Mouse (Mus musculus) heart, postnatal 25 days (tissue): ENCODE data around the gene Nfil3. TPM values are rescaled to one million over a fixed set of nuclear protein-coding genes. Genes with fewer than 3 reads are reported as not detected.
A peak's percentile ranks its signal among the peaks of the same experiment; 100 is the strongest.

Experiments
- DNase-seq: peaks from one replicate; pipeline ENCODE4 v3.0.0; 2022; ENCODE audit warnings: low spot score
- intact Hi-C: fragments of 180-260 bp; cut with DNase I; formaldehyde crosslinking; loops from one replicate; pipeline ENCODE4 v1.15.1; 2025
- total RNA-seq, 2 experiments: library from RNA; stranded (reverse); gene quantifications; 2 replicates each; pipeline ENCODE4 v1.2.3; 2021

The Nfil3 gene
- total RNA-seq, 2 experiments from 2014 or later, result 13.3 to 36.5 TPM

GRCm38 (mm10) chr13:52986215-52986780 lies 5.4 kb upstream of the Nfil3 start:
- DNase-seq, result no peak
- intact Hi-C loops, result no loop called here

- intact Hi-C loops, result no loop called here
Measured at GRCm38 (mm10) chr13:52985508-52986214, 4.8 kb upstream of the Nfil3 start.

GRCm38 (mm10) chr13:52982703-52983102 lies 1.8 kb upstream of the Nfil3 start:
- intact Hi-C loops, result loop anchor here (2.0 to 5.0 kb wide), 2 partner anchors 150 to 324 kb away; no protein-coding TSS in a partner anchor

More at GRCm38 (mm10) chr13:52985508-52986214, 4.8 kb upstream of the Nfil3 start:
- no peak for DNase-seq

GRCm38 (mm10) chr13:52981441-52982281 lies 788 bp upstream of the Nfil3 start:
- no peak for DNase-seq
- intact Hi-C loops, result loop anchor here (2.0 to 5.0 kb wide), 3 partner anchors 53 to 323 kb away; partner anchors contain the start of gene Auh

More at GRCm38 (mm10) chr13:52982703-52983102, 1.8 kb upstream of the Nfil3 start:
- peak; percentile 63 for DNase-seq

GRCm38 (mm10) chr13:52980211-52980950 lies 492 bp downstream of the Nfil3 start:
- no peak for DNase-seq
- intact Hi-C loops, result loop anchor here (2.0 to 5.0 kb wide), 2 partner anchors 52 to 148 kb away; partner anchors contain the start of gene Auh

- intact Hi-C loops, result loop anchor here (2.0 to 5.0 kb wide), 2 partner anchors 51 to 147 kb away; partner anchors contain the start of gene Auh
- DNase-seq, result no peak
Measured at GRCm38 (mm10) chr13:52979331-52980051, 1.4 kb downstream of the Nfil3 start.

GRCm38 (mm10) chr13:52978321-52978981 lies 2.4 kb downstream of the Nfil3 start:
- no peak for DNase-seq
- intact Hi-C loops, result no loop called here

GRCm38 (mm10) chr13:52977757-52978156 lies 3.1 kb downstream of the Nfil3 start:
- intact Hi-C loops, result no loop called here
- DNase-seq, result no peak

- no peak for DNase-seq
- intact Hi-C loops, result no loop called here
Measured at GRCm38 (mm10) chr13:52977221-52977609, 3.7 kb downstream of the Nfil3 start.

- intact Hi-C loops, result no loop called here
- peak; percentile 29 for DNase-seq
Measured at GRCm38 (mm10) chr13:52976510-52977220, 4.2 kb downstream of the Nfil3 start.

- no peak for DNase-seq
- intact Hi-C loops, result no loop called here
Measured at GRCm38 (mm10) chr13:52976130-52976509, 4.8 kb downstream of the Nfil3 start.

GRCm38 (mm10) chr13:52974676-52975075 lies 6.2 kb downstream of the Nfil3 start:
- DNase-seq, result no peak
- intact Hi-C loops, result no loop called here

- intact Hi-C loops, result no loop called here
- no peak for DNase-seq
Measured at GRCm38 (mm10) chr13:52973427-52973826, 7.4 kb downstream of the Nfil3 start.

- intact Hi-C loops, result no loop called here
- DNase-seq, result no peak
Measured at GRCm38 (mm10) chr13:52972626-52973025, 8.2 kb downstream of the Nfil3 start.

- DNase-seq, result no peak
- intact Hi-C loops, result no loop called here
Measured at GRCm38 (mm10) chr13:52970876-52971275, 10.0 kb downstream of the Nfil3 start.

- intact Hi-C loops, result no loop called here
- no peak for DNase-seq
Measured at GRCm38 (mm10) chr13:52962922-52963321, 18.0 kb downstream of the Nfil3 start.

GRCm38 (mm10) chr13:52962361-52962760 lies 18.5 kb downstream of the Nfil3 start:
- intact Hi-C loops, result no loop called here
- DNase-seq, result no peak
